ENCODE assay signal across 11 mouse cellular contexts in the genomic region with DNA sequence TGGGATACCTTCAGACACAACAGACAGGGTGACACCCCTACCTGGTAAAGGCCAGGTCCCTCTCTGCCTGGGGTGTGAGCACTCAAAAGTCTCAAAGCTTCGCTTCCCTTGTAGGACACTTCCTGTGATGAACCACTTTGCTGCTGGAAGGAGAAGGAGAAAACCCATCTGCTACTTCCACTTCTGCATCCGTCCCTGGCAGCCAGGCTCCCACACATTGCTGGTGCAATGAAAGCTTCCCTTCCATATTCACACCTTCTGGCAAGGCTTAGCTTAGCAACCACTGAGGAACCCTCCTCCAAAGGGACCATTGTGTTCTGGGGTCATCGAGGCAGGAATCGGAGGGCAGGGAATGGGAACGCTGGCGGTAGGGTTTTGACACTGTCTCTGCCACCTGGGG. TPM values are rescaled to one million over a fixed set of nuclear protein-coding genes. Genes with fewer than 3 reads are reported as not detected.
A peak's percentile ranks its signal among the peaks of the same experiment; 100 is the strongest.
DNase-seq lines count a peak whose midpoint lies in the region; ATAC-seq lines count a peak whose summit lies in the region.
"Had no signal": no experiment of that assay in that cellular context is flagged by ENCODE, and none has a peak within 500 bp of the region (broad histone marks: within the 10 kb centered on the region; RNA-seq: fewer than 3 reads in every experiment).

No protein-coding gene starts in this region.

- peak; percentile 39; the same call in 1 of the 2 replicates for ATAC-seq in common myeloid progenitor, adult 5-6 weeks (replicated peaks; ENCODE audit: low read depth, poor library complexity, severe bottlenecking)

- DNase-seq in layer of hippocampus, adult 9-11 months, result peak; percentile 8
- no peak for DNase-seq in layer of hippocampus, postnatal 10 days (ENCODE audit: low spot score in 2 of 2)
- DNase-seq in frontal cortex, postnatal 10 days (ENCODE audit: low spot score in 2 of 2), result peak; percentile 28 to 34
- DNase-seq in right cerebral cortex, adult 2 months (ENCODE audit: low spot score in 2 of 2), result peak; percentile 36 to 56
- no peak for DNase-seq in kidney, postnatal 14 days
- DNase-seq in heart, adult 11 months, result no peak
- DNase-seq in thymus, postnatal 25 days, result no peak
- DNase-seq: gastrocnemius, adult 2 months; kidney, adult 8-10 months; lung, postnatal 10 days had no signal

RNA-seq across cellular contexts. Expression of gene Glod4, which starts 45.1 kb away (rescaled TPM):
- 10 to 100 TPM; 48.6 to 66.6 TPM for total RNA-seq in layer of hippocampus, postnatal 10 days (2021)
- total RNA-seq in common myeloid progenitor, adult 5-6 weeks (2017), result 216 and 244 TPM in 2 replicates

RNA-seq across cellular contexts. Expression of gene Mrm3, which starts 45.1 kb away (rescaled TPM):
- total RNA-seq in layer of hippocampus, postnatal 10 days (2021), result 10 to 100 TPM; 17.6 to 18.2 TPM
- total RNA-seq in common myeloid progenitor, adult 5-6 weeks (2017), result 22.5 and 33.2 TPM in 2 replicates

Comparison
In these comparisons a context has a peak if more than half of its experiments do, and no peak if none do; other contexts are left out.
1. DNase-seq: peak in layer of hippocampus, adult 9-11 months (single experiment), frontal cortex, postnatal 10 days (2 of 2) and right cerebral cortex, adult 2 months (2 of 2); none in layer of hippocampus, postnatal 10 days (0 of 2), kidney, postnatal 14 days (single experiment), heart, adult 11 months (single experiment) and thymus, postnatal 25 days (single experiment).